Mouse (Mus musculus) effector memory CD4-positive, alpha-beta T cell, adult 7 months (primary cell): Measurements from ENCODE around the gene Glb1. TPM values are rescaled to one million over a fixed set of nuclear protein-coding genes. Genes with fewer than 3 reads are reported as not detected.

Source experiments
- polyA plus RNA-seq: library from polyadenylated mRNA; unstranded; fragments of 100-300 nt; shearing (Covaris generic); gene quantifications from one replicate; pipeline ENCODE4 v1.2.1, GENCODE M21; 2017

The Glb1 gene
- 18.5 TPM for polyA plus RNA-seq

GRCm38 (mm10) chr9:114400949-114401684 is at the start of gene Glb1, which contains the start of gene Tmppe:
Gene Glb1 (plus strand): TSS chr9:114401076.
Gene Tmppe (plus strand): TSS chr9:114401105.

GRCm38 (mm10) chr9:114389905-114390748 is 10.7 kb upstream of the Glb1 start, which contains the start of gene Crtap:
Gene Crtap (minus strand): TSS chr9:114390675.

GRCm38 (mm10) chr9:114504816-114505215 is 103.9 kb downstream of the Glb1 start, which contains the start of gene Ccr4:
Gene Ccr4 (minus strand): TSS chr9:114504916.

GRCm38 (mm10) chr9:114515364-114515763 is 114.5 kb downstream of the Glb1 start, which contains the start of gene C130032M10Rik:
Gene C130032M10Rik (plus strand): TSS chr9:114515697.

Other genes starting within 250 kb of the Glb1 start
- gene Bcl2a1c, start 70.9 kb upstream of the Glb1 start, polyA plus RNA-seq: 19.5 TPM
- gene Crtap, start 10.4 kb upstream of the Glb1 start, polyA plus RNA-seq: 7.2 TPM
- 9.2 TPM for gene Tmppe, start within 50 bp of the Glb1 start, polyA plus RNA-seq
- 0.65 TPM for gene Ccr4, start 103.8 kb downstream of the Glb1 start, polyA plus RNA-seq
- gene C130032M10Rik, start 114.6 kb downstream of the Glb1 start, polyA plus RNA-seq: not detected
- gene Trim71, start 163.3 kb downstream of the Glb1 start, polyA plus RNA-seq: 0.04 TPM
- gene Cnot10, start 239.1 kb downstream of the Glb1 start, polyA plus RNA-seq: 52.9 TPM